Mouse (Mus musculus) hindbrain, postnatal 0 days (tissue): ENCODE results near the gene Pias4. TPM values are rescaled to one million over a fixed set of nuclear protein-coding genes. Genes with fewer than 3 reads are reported as not detected.
"Not testable (repeated sequence)": the region's sequence is repeated elsewhere in the genome, so short reads cannot be mapped to it uniquely, and the experiment has no call there.

ENCODE experiments used
- ATAC-seq: fragments of 200-750 bp; cut with Nextera tagmentation; 2 replicates; pipeline ENCODE4 v1.8.0; 2017; ENCODE audit warnings: mild to moderate bottlenecking, moderate TSS enrichment, moderate library complexity
- DNase-seq: peaks from one replicate; pipeline ENCODE4 v3.0.0-alpha.2; 2015; ENCODE audit warnings: low spot score
- H3K27ac ChIP-seq: fragments of 300-500 bp; sonication (generic); 2 replicates; pipeline ENCODE4 v1.5.1; 2014; ENCODE audit warnings: mild to moderate bottlenecking
- H3K27me3 ChIP-seq: fragments of 300-500 bp; sonication (generic); 2 replicates; pipeline ENCODE4 v1.6.1; 2014; ENCODE audit warnings: low read length, mixed read lengths; ENCODE audit not compliant: insufficient read depth
- H3K36me3 ChIP-seq: fragments of 300-500 bp; sonication (generic); 2 replicates; pipeline ENCODE4 v1.6.1; 2014; ENCODE audit warnings: low read length, mixed read lengths; ENCODE audit not compliant: insufficient read depth
- H3K4me1 ChIP-seq: fragments of 300-500 bp; sonication (generic); 2 replicates; pipeline ENCODE4 v1.6.1; 2014; ENCODE audit warnings: antibody characterized with exemption, low read length, mixed read lengths; ENCODE audit not compliant: insufficient read depth
- H3K4me2 ChIP-seq: fragments of 300-500 bp; sonication (generic); 2 replicates; pipeline ENCODE4 v1.6.1; 2014; ENCODE audit warnings: low read depth, mild to moderate bottlenecking, low read length, moderate library complexity, mixed read lengths
- H3K4me3 ChIP-seq: fragments of 300-500 bp; sonication (generic); 2 replicates; pipeline ENCODE4 v1.5.1; 2014; ENCODE audit warnings: low read length
- H3K9ac ChIP-seq: fragments of 300-500 bp; sonication (generic); replicated peaks from 2 replicates; pipeline ENCODE4 v1.6.1; 2014; ENCODE audit warnings: mild to moderate bottlenecking, low read length, moderate library complexity, mixed read lengths
- H3K9me3 ChIP-seq: fragments of 300-500 bp; sonication (generic); 2 replicates; pipeline ENCODE4 v1.6.1; 2016; ENCODE audit warnings: low read length, mixed read lengths
- CTCF ChIP-seq: IDR thresholded peaks from 2 replicates; pipeline ENCODE4 v1.5.1; 2016; ENCODE audit warnings: antibody characterized with exemption, control low read depth, low read depth
- WGBS: fragments of 180-500 bp; shearing (Covaris S2); extraction: QIAGEN DNeasy Blood & Tissue Kit; methylation state at CpG from one replicate; pipeline ENCODE4 v1.1.7; 2014; 5-methylcytosine and 5-hydroxymethylcytosine counted together
- polyA plus RNA-seq: library from polyadenylated mRNA; unstranded; fragments of >200 nt; fragmentation: Nextera tagmentation; extraction: Ambion mirVana; gene quantifications from 2 replicates; pipeline ENCODE4 v1.2.1, GENCODE M21; 2015
- total RNA-seq: library from RNA; depleted of rRNA; stranded (reverse); fragments of >200 nt; gene quantifications from 2 replicates; pipeline ENCODE4 v1.2.3, GENCODE M21; 2014; rRNA removed

Gene Pias4
- 33.9 and 46.4 TPM in 2 replicates for total RNA-seq
- polyA plus RNA-seq, result 32.0 and 33.7 TPM in 2 replicates

GRCm38 (mm10) chr10:81167200-81168086 is at the start of gene Pias4:
Gene Pias4 (minus strand): TSS chr10:81167923.
- ATAC-seq, result peak; percentile 91
- WGBS, result under 1% methylated on average over 45 of the region's 64 CpGs
- TF ChIP-seq CTCF, result no peak

GRCm38 (mm10) chr10:81217267-81217666 is 49.5 kb upstream of the Pias4 start:
- DNase-seq, result peak; percentile 59
- TF ChIP-seq CTCF, result peak; percentile 62
- not testable (repeated sequence) for H3K4me2 ChIP-seq, H3K9ac ChIP-seq, H3K4me3 ChIP-seq, H3K27me3 ChIP-seq, H3K9me3 ChIP-seq, H3K27ac ChIP-seq, ATAC-seq, H3K4me1 ChIP-seq
- 30% methylated on average over 1 of the region's 1 CpGs for WGBS
- H3K36me3 ChIP-seq, result peaks cover 39% of the 10 kb centered on the region

More at GRCm38 (mm10) chr10:81167200-81168086, at the start of gene Pias4:
- no peaks in the 10 kb centered on the region for H3K9me3 ChIP-seq
- H3K27me3 ChIP-seq, result no peaks in the 10 kb centered on the region
- H3K4me3 ChIP-seq, result peak within 1 kb of the TSS; percentile 90
- peaks cover 12% of the 10 kb centered on the region; the same call in 1 of the 2 replicates for H3K4me1 ChIP-seq
- H3K4me2 ChIP-seq, result peak within 1 kb of the TSS; percentile 87
- H3K27ac ChIP-seq, result peak within 1 kb of the TSS; percentile 85
- H3K36me3 ChIP-seq, result peaks cover 4% of the 10 kb centered on the region; the same call in 1 of the 2 replicates
- H3K9ac ChIP-seq, result peak within 1 kb of the TSS; percentile 88
- DNase-seq, result peak; percentile 100

- no peak overlapping the region for H3K4me3 ChIP-seq
- no peak for DNase-seq
Observed at GRCm38 (mm10) chr10:81216810-81217209, 49.1 kb upstream of the Pias4 start.

GRCm38 (mm10) chr10:81216260-81216659 is 48.5 kb upstream of the Pias4 start:
- TF ChIP-seq CTCF, result no peak
- Histone ChIP-seq H3K9me3 (no peaks in the 10 kb centered on the region), H3K27me3 (no peaks in the 10 kb centered on the region), H3K4me2 (no peak overlapping the region), H3K9ac (no peak overlapping the region), H3K36me3 (peaks cover 42% of the 10 kb centered on the region), H3K4me3 (no peak overlapping the region), H3K27ac (no peak overlapping the region), H3K4me1 (no peaks in the 10 kb centered on the region)
- DNase-seq (no peak), ATAC-seq (no peak)
- WGBS, result 91% methylated on average over 6 of the region's 6 CpGs

More at GRCm38 (mm10) chr10:81216810-81217209, 49.1 kb upstream of the Pias4 start:
- peaks cover 44% of the 10 kb centered on the region for H3K36me3 ChIP-seq
- H3K4me2 ChIP-seq, result no peak overlapping the region
- ATAC-seq, result no peak
- no peak overlapping the region for H3K27ac ChIP-seq
- no peak for TF ChIP-seq CTCF
- H3K9ac ChIP-seq, result no peak overlapping the region
- WGBS, result 88% methylated on average over 6 of the region's 6 CpGs
- H3K9me3 ChIP-seq, result no peaks in the 10 kb centered on the region
- no peaks in the 10 kb centered on the region for H3K4me1 ChIP-seq
- H3K27me3 ChIP-seq, result no peaks in the 10 kb centered on the region

GRCm38 (mm10) chr10:81210154-81210553 is 42.4 kb upstream of the Pias4 start:
- no peak overlapping the region for H3K9ac ChIP-seq
- H3K9me3 ChIP-seq, result no peaks in the 10 kb centered on the region
- 95% methylated on average over 5 of the region's 5 CpGs for WGBS
- H3K4me3 ChIP-seq, result no peak overlapping the region
- peaks cover 48% of the 10 kb centered on the region for H3K36me3 ChIP-seq
- ATAC-seq (no peak), DNase-seq (no peak)
- no peaks in the 10 kb centered on the region for H3K27me3 ChIP-seq
- H3K4me2 ChIP-seq, result no peak overlapping the region
- TF ChIP-seq CTCF, result peak; percentile 59
- H3K27ac ChIP-seq, result no peak overlapping the region
- H3K4me1 ChIP-seq, result no peaks in the 10 kb centered on the region

- H3K27me3 ChIP-seq, result no peaks in the 10 kb centered on the region
- ATAC-seq (no peak), DNase-seq (no peak)
- no peaks in the 10 kb centered on the region for H3K9me3 ChIP-seq
- no peak overlapping the region for H3K4me2 ChIP-seq
- H3K27ac ChIP-seq, result peak overlapping the region; percentile 43; the same call in 1 of the 2 replicates
- no peak for TF ChIP-seq CTCF
- no peak overlapping the region for H3K9ac ChIP-seq
- WGBS, result 67% methylated on average over 4 of the region's 4 CpGs
- H3K36me3 ChIP-seq, result peaks cover 3% of the 10 kb centered on the region; the same call in 1 of the 2 replicates
- no peaks in the 10 kb centered on the region for H3K4me1 ChIP-seq
- no peak overlapping the region for H3K4me3 ChIP-seq
Observed at GRCm38 (mm10) chr10:81204137-81204536, 36.4 kb upstream of the Pias4 start.
